Mouse (Mus musculus) lung, postnatal 10 days (tissue): ENCODE results near the gene Dclk1.
A peak's percentile ranks its signal among the peaks of the same experiment; 100 is the strongest.

Experiments
- DNase-seq: peaks from one replicate; pipeline ENCODE4 v3.0.0; 2021

The Dclk1 gene

DNA sequence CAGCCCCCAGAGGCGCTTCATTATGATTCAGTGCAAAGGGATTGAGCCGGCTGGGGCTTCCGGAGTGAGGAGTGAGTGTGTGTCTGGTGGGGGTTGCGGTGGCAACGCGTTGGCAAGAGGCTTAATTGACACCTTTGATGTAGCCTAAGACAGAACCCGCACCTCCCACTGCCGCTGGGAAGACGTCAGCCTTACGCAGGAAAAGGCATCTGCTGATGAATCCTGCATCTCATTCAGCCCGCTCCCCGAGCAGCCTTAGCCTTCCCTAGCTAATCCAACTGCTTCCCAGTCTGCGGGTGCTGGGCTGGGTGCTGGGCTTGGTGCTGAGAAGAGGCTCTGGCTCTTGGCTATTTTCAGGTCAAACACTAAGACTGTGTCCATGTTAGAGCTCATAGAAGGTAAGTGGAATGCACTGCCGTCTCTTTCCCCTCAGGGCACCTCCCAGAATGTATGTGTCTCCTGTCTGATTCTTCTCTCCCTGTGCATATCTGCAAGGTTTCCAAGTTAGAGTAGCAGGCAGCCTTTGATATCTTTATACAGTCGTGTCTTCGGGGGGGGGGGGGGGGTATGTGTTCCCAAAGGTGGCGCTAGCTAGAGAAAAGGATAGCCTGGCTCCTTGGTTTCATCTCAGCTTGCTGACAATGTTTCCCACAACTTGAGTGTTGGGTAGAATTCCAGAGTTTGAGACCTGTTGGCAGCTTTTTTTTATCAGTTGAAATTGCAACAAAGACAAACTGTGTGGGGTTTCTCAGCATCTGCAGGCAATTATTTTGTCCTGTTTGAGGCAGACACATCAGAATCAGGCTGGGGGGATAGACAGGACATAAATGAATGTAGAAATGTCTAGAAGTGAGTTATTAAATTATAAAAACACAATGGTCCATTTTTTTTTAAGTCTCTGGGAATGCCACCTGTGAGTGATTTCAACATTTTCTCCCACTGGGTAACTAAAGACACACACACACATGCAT is 219.8 kb downstream of the Dclk1 start:
- DNase-seq, result peak; percentile 22

DNA sequence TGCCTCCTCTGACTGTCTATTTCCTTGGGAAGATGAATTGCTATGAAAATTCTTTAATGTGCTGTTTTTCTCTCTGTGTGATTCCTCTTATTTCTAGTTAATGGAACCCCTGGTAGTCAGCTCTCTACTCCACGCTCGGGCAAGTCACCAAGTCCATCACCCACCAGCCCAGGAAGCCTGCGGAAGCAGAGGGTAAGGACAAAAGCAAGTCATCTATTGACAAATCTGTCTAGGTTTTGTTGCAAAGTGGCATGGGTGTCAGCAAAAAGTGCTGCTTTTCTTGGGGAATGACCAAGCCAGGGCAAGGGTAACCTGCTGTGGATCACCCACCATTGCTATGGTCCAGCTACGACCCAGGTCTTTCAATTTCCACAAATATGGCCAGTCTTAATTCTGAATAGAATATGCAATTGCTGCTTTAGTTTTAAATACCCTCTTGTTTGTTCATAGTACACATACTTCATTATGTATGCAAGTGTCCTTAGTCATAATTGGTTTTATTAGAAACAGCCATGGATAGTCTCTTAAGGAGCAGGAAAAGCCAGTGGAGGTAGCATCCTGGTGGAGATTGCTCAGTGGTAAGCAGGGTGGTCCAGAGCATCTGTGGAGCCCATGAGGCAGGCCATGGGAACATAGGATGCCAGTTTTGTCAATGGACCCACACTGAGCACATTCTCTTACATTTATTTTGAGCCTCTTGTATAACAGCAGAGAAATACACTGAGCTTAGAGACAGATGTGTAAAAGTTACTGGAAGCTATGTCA is 220.9 kb downstream of the Dclk1 start:
- no peak for DNase-seq

GRCm38 (mm10) chr3:55464226-55464625 is 222.1 kb downstream of the Dclk1 start:
- no peak for DNase-seq

DNA sequence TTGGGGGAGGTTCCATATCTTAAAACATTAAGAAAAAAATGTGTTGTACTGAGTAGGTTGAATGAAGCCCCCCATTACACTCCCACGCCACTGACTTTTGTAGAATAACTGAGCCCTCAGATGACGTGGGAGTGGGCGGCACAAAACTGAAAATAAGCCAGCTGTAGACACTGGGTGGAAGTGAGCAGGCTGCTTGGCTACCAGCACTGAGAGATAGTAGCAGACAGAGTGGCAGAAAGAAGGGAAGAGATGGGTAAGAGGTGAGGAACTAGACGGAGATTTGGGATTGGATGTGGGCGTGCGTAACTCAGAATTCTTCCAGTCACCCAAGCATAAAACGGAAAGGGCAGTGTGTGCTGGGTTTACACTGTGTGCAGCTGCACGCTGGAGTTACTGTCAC is 223.6 kb downstream of the Dclk1 start:
- DNase-seq, result no peak

DNA sequence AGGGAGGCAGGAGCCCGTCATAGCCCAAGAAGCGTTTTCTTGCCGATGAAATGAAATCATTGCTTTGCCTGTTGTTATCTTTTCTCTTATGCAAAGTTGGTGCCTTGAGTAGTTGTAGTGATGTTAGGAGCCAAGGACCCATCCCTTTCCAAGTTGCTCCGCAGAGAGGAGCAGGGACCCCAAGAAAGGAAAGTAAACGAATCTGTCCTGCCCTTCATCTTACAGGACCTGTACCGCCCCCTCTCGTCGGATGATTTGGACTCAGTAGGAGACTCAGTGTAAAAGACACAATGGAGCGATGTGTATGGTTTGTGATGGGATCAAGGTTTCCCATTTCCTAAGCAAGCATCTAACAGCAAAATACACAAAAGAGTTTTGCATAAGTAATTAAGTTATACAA is 224.2 kb downstream of the Dclk1 start:
- DNase-seq, result no peak

DNA sequence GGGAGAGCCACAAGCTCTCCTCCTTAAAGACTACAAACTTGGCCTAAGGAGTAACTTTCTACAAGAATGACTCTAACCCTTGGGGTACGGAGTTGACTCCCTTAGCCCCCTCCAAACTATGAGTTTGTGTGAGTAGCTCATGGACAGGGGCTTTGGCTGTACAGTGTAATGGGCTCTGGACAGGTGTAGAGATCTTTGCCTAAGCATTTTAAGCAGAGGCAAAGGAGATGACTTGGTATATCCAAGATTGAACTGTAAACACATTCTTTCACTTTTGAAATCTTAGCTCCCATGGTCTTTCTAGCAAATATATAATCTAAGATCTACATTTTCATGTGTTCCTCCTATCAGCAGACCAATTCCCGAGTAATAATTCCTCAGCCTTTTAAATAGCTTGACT is 229.9 kb downstream of the Dclk1 start, which contains the start of gene Gm21954:
TSS of gene Gm21954 (minus strand) at position 101 of the 400 bp plus-strand sequence.
- DNase-seq, result no peak

GRCm38 (mm10) chr3:55473146-55473545 is 231.0 kb downstream of the Dclk1 start:
- DNase-seq, result no peak

- DNase-seq, result no peak
Observed at GRCm38 (mm10) chr3:55476694-55477093, 234.5 kb downstream of the Dclk1 start.

- DNase-seq, result no peak
Observed at GRCm38 (mm10) chr3:55479306-55479705, 237.1 kb downstream of the Dclk1 start.

GRCm38 (mm10) chr3:55481140-55481539 is 239.0 kb downstream of the Dclk1 start:
- no peak for DNase-seq

DNA sequence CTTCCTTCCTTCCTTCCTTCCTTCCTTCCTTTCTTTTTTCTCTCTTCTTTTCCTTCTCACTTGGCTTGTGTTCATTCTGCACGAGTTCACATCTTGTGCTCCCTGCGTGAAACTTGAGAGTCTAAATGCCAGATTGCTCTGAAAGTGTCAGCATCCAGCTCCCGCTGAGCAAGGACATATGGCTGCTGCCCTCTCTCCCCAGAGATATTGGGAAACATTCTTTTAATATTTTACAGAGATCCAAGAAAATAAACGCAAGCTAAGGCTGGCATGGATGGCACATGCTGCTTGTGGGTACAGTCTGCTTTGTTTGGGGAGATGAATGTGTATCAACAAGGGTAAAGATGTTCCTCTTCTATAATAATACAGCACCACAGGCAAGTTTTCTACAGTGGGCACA is 241.2 kb downstream of the Dclk1 start:
- DNase-seq, result no peak

GRCm38 (mm10) chr3:55489231-55489990 is 247.2 kb downstream of the Dclk1 start:
- no peak for DNase-seq

DNA sequence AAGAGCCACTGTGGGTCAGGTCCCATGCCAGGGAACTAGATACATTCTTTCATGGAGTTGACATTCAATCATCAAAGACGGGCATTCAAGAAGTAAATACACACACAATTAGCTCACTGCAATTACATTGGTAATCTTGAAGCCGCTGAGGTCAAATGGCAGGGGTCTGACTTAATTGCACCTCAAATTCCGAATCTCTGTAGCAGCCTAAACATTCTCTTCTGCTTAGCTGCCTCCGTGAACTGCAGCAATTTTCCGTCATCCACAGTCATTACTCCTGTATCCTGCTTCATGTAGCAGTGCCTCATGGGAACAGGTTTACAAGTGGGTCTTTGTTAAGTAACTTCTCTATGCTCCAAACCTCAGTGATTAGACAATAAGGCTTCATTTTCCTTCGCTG is 249.9 kb downstream of the Dclk1 start:
- no peak for DNase-seq

DNA sequence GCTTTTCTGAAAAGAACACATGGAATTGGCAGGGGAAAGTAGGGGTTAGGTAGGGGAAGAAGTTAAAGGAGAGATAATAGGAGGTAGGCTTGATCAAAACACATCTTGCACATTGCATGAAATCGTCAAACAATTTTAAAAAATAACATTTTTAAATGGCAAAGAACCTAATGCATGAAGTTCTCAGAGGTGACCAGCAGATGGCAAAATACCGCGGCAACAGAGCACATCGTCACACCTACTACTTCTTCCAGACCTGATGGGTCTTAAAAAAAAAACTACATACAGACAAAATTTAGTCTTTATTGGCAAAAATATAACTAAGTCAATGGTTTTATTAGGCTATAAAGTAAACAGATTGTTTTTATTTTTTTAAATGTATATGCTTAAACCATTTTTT is 252.2 kb downstream of the Dclk1 start:
- DNase-seq, result no peak

GRCm38 (mm10) chr3:55495231-55495630 is 253.1 kb downstream of the Dclk1 start:
- no peak for DNase-seq

- DNase-seq, result no peak
Observed at GRCm38 (mm10) chr3:55495866-55496265, 253.7 kb downstream of the Dclk1 start.

- DNase-seq, result no peak
Observed at GRCm38 (mm10) chr3:55496462-55496941, 254.3 kb downstream of the Dclk1 start.

DNA sequence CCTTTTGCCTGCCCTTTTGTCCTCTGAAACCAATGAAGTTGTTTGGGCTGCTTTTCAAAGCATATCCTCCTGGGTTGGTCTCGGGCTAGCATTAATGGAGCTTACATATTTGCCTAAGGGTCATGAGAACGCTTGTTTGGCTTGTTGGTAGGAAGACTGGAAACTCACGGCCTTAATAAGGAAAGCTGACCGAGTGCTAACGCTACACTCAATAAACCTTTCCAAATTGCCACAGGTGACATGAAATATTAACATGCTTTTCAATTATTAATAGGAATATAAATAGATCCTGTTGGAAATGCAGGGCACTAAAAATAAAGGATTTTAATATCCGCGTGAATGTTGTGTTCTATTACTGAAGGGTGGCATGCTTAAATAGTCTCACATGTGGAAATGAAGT is 257.1 kb downstream of the Dclk1 start:
- DNase-seq, result no peak

- DNase-seq, result no peak
Observed at GRCm38 (mm10) chr3:55510198-55510597, 268.0 kb downstream of the Dclk1 start.

- DNase-seq, result peak; percentile 19
Observed at GRCm38 (mm10) chr3:55511658-55512057, 269.5 kb downstream of the Dclk1 start.

- no peak for DNase-seq
Observed at GRCm38 (mm10) chr3:55515966-55516365, 273.8 kb downstream of the Dclk1 start.

DNA sequence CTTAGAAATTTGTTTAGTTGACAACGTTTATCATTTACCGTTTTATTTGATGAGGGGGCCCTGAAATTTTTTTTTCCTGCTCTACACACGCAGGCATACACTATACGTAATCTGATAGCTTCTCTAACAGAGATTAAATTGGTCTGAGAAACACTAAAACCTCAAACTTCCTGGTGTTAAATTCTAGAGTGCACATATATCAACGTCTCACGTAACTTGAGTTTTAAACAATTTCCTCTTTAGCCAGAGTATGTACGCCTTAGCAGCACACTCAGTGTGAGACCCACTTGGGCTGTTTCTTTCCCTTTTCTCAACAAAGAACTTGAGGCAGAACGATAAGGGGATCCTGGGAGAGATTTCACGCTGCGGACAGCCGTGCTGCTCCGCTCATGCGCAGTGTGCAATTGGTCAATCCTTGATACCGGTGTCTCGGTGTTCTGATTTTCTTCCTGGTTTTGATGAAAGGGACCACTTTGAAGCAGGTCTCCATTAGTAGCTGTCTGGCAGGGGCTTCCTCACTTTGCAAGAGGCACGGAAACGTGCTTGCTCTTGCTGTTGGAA is 275.4 kb downstream of the Dclk1 start:
- no peak for DNase-seq
